Mouse (Mus musculus): Measurements from ENCODE around the gene Tmem200b.

DNA sequence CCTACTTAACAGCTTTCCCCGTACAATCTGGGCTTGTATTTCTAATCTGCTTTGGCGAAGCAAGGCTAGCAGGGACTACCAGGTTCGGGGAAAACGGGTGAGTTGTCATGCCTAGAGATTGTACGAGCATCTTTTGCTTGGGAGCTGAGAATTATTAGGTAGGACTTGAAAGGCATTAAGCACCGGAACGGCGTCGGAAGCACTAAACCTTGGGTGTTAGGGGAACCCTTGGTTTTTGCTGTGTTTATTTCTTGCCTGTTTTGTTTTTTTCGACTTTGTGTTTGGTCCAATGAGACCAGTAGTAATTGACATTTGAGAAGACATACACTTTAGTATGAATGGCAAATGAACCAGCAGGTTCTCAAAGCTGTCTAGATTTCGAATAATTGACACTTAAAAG, 47.0 kb upstream of the Tmem200b start:
- TF ChIP-seq CTCF (IDR thresholded peaks at IDR 0.05; ENCODE audit: control insufficient read depth, insufficient read depth, insufficient read length) (no peak), MYOG (IDR thresholded peaks at IDR 0.05; ENCODE audit: control insufficient read depth, extremely low read depth, insufficient read length) (no peak), USF1 (IDR thresholded peaks at IDR 0.05; ENCODE audit: low read depth) (no peak), FOSL1 (IDR thresholded peaks at IDR 0.05; ENCODE audit: insufficient read depth, low read length, poor library complexity, severe bottlenecking) (no peak)
